Mouse (Mus musculus) MEL (cell line): ENCODE measurements at regions not wholly inside any gene's neighbourhood (a gene's known extent, or its start where the extent isn't known, plus 50 kb on each side); places are given as distances from the start of the nearest gene placed in this dataset.

Experiments used
- KAT2A ChIP-seq: conservative IDR thresholded peaks from 2 replicates; pipeline ENCODE4 v1.6.1; 2012; ENCODE audit warnings: low read depth, low read length, improper control_type of control experiment, inconsistent platforms
- POLR2AphosphoS5 ChIP-seq: IDR thresholded peaks from 2 replicates; pipeline ENCODE4 v1.6.1; 2012; ENCODE audit warnings: low read depth, borderline replicate concordance, mild to moderate bottlenecking, inconsistent platforms, low read length, moderate library complexity, mixed read lengths
- TBP ChIP-seq: IDR thresholded peaks from 2 replicates; pipeline ENCODE4 v1.8.0; 2011; ENCODE audit warnings: low read depth, low read length, improper control_type of control experiment

- TF ChIP-seq POLR2AphosphoS5 (no peak), KAT2A (no peak), TBP (no peak)
These were observed 99.8 kb upstream of the Spats2l start for GRCm38 (mm10) chr1:57673957-57674699.
